Mouse (Mus musculus) thymus, adult 2 months (tissue): Measurements from ENCODE around the gene Hbq1a.

Source experiments
- CTCF ChIP-seq: fragments of 200-500 bp; IDR thresholded peaks from 2 replicates; pipeline ENCODE4 v1.5.1; 2012; ENCODE audit warnings: mild to moderate bottlenecking, control low read depth, low read length, moderate library complexity, borderline replicate concordance; ENCODE audit not compliant: control insufficient read depth, poor library complexity, insufficient read depth; ENCODE audit errors: extremely low read depth
- POLR2A ChIP-seq: fragments of 200-500 bp; IDR thresholded peaks from 2 replicates; pipeline ENCODE4 v1.6.1; 2012; ENCODE audit warnings: mild to moderate bottlenecking, low read length, control low read depth, moderate library complexity; ENCODE audit not compliant: control insufficient read depth, poor library complexity, insufficient read depth; ENCODE audit errors: extremely low read depth

DNA sequence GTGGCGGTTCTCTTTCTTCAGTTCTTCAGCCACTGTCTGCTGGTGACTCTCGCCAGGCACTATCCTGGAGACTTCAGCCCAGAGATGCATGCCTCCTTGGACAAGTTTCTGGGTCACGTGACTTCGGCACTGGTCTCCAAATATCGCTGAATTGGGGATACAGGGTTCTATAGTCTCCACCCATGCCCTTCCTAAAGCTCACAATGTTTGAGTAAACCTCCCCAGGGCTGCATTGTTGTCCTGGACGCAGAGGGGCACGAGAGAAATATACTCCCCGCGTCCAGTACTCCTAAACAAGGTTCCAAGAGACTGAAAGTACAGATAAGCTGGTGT, 12.4 kb upstream of the Hbq1a start:
- TF ChIP-seq CTCF = no peak
- TF ChIP-seq POLR2A = no peak
